Mouse (Mus musculus): ENCODE measurements at regions not wholly inside any gene's neighbourhood (a gene's known extent, or its start where the extent isn't known, plus 50 kb on each side); places are given as distances from the start of the nearest gene placed in this dataset.

GRCm38 (mm10) chr13:36807961-36808360, 73.0 kb upstream of the Nrn1 start:
- DNase-seq (ENCODE audit: low spot score in 2 of 2): no peak

GRCm38 (mm10) chr13:36789360-36789759, 54.4 kb upstream of the Nrn1 start:
- DNase-seq (ENCODE audit: low spot score in 2 of 2): peak in 1 of 2 experiments; percentile 6

Data from layer of hippocampus, adult 8-10 months (tissue).